Mouse (Mus musculus): ENCODE data around the gene Phf3. TPM values are rescaled to one million over a fixed set of nuclear protein-coding genes. Genes with fewer than 3 reads are reported as not detected.

Gene Phf3
- total RNA-seq, 1 experiment = 85.0 TPM

DNA sequence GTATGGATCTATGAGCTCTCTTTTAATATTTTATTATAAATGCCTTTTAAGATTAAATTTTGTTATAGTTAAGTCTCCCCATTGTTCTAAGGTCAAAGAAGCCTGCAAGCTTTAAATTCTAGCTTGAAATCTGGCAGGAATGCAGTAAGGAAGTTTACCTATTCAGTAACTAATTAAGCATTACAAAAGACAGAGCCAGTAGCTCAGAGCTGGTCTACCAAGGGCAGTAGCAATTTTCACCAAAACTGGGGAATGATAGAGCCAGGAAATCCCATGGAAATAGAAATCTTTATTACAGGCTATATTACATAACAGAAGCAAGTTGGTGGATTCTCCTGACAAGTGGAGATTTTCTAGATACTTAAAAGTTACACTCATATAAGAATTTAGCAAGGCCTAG, 116.9 kb downstream of the Phf3 start:
- TF ChIP-seq ZNF384 (IDR thresholded peaks at IDR 0.05; ENCODE audit: low read depth, low read length) (no peak), ZC3H11A (IDR thresholded peaks at IDR 0.05; ENCODE audit: borderline replicate concordance, low read depth, low read length) (no peak), CHD2 (IDR thresholded peaks at IDR 0.05; ENCODE audit: low read depth, low read length) (no peak), MAFK (IDR thresholded peaks at IDR 0.05; ENCODE audit: insufficient read depth, low read depth, low read length) (no peak), HCFC1 (IDR thresholded peaks at IDR 0.05; ENCODE audit: borderline replicate concordance, insufficient read depth, low read length) (no peak)

DNA sequence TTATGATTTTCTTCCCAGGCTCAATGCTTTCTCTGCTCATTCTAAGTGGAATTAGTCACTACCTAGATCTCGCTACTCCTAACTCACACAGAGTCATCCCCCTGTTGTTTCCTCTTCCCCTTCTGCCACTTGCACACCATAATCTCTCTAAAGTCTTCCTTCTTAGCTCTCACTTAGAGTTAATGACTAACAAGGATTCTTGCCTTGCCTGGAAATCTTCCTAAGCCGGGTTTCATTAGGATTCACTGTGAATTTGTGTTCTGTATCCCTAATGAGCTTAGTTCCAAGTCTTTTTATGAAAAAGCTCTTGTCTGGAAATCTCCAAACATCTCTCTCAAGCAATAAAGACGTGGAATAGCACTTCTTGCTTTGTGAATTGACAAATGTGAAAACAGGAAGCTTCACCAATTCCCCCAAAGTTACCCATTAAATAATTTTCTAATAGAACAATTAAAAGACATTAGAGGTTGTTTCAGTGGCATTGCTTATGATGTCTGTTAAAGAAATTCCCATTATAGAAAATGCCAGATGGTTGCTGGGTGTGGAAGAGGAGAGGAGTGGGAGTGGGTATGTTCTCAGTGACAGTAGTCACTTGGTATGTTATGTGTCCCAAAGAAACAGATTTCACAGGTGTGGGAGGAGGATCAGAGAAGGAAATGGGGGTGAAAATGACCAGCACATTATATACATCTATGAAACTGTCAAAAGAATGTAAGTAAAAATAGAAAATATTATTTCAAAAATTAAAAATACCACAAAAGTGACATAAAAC, 118.1 kb downstream of the Phf3 start:
- in situ Hi-C loops (cut with MboI; ENCODE audit: low sequenced_read_pairs in 2 of 2, unreplicated experiment in 2 of 2) = no loop called here
- Histone ChIP-seq H3K4me3 (ENCODE audit: insufficient read depth in 1 of 2, low read depth in 1 of 2, low read length in 2 of 2, poor library complexity in 1 of 2, severe bottlenecking in 1 of 2) (no peak overlapping the region), H3K27ac (ENCODE audit: insufficient read depth, low read depth, low read length, poor library complexity, severe bottlenecking) (no peak overlapping the region), H3K4me1 (ENCODE audit: control insufficient read depth in 2 of 2, insufficient read depth in 2 of 2, low read length in 2 of 2, poor library complexity in 1 of 2) (peaks cover 0 to 3% of the 10 kb centered on the region in 2 experiments; a peak in 1 of 4 replicates), H3K9ac (ENCODE audit: insufficient read depth, low read depth, low read length, poor library complexity, severe bottlenecking) (no peak overlapping the region), H3K36me3 (ENCODE audit: control insufficient read depth, insufficient read depth, low read length, poor library complexity, severe bottlenecking) (no peaks in the 10 kb centered on the region), H3K9me3 (ENCODE audit: control insufficient read depth, insufficient read depth, low read depth, low read length) (no peaks in the 10 kb centered on the region)
- no peak for DNase-seq (ENCODE audit: low read depth, low spot score)
- TF ChIP-seq ZC3H11A (IDR thresholded peaks at IDR 0.05; ENCODE audit: borderline replicate concordance, low read depth, low read length) = no peak
- TF ChIP-seq CHD2 (IDR thresholded peaks at IDR 0.05; ENCODE audit: low read depth, low read length) = no peak

More for the DNA sequence above, 116.9 kb downstream of the Phf3 start:
- in situ Hi-C loops (cut with MboI; ENCODE audit: low sequenced_read_pairs in 2 of 2, unreplicated experiment in 2 of 2) = no loop called here
- H3K4me3 ChIP-seq (ENCODE audit: insufficient read depth in 1 of 2, low read depth in 1 of 2, low read length in 2 of 2, poor library complexity in 1 of 2, severe bottlenecking in 1 of 2) = no peak overlapping the region
- no peak overlapping the region for H3K27ac ChIP-seq (ENCODE audit: insufficient read depth, low read depth, low read length, poor library complexity, severe bottlenecking)
- no peaks in the 10 kb centered on the region for H3K36me3 ChIP-seq (ENCODE audit: control insufficient read depth, insufficient read depth, low read length, poor library complexity, severe bottlenecking)
- no peak for DNase-seq (ENCODE audit: low read depth, low spot score)
- H3K4me1 ChIP-seq (ENCODE audit: control insufficient read depth in 2 of 2, insufficient read depth in 2 of 2, low read length in 2 of 2, poor library complexity in 1 of 2) = peaks cover 0 to 3% of the 10 kb centered on the region in 2 experiments; a peak in 1 of 4 replicates
- no peaks in the 10 kb centered on the region for H3K9me3 ChIP-seq (ENCODE audit: control insufficient read depth, insufficient read depth, low read depth, low read length)
- H3K9ac ChIP-seq (ENCODE audit: insufficient read depth, low read depth, low read length, poor library complexity, severe bottlenecking) = no peak overlapping the region

Other genes with a start within 250 kb of the Phf3 start
- gene AC153137.1, start 104.0 kb upstream of the Phf3 start, total RNA-seq (2012; rRNA removed) = 4.0 and 5.2 TPM in 2 replicates